Mouse (Mus musculus) liver, adult 2 months (tissue): ENCODE data around the gene Cdhr4.

Experiments
- CTCF ChIP-seq: fragments of 200-500 bp; IDR thresholded peaks from 2 replicates; pipeline ENCODE4 v1.5.1; 2011; ENCODE audit warnings: low read depth, low read length, control low read depth
- POLR2A ChIP-seq: fragments of 200-500 bp; IDR thresholded peaks from 2 replicates; pipeline ENCODE4 v1.6.1; 2011; ENCODE audit warnings: low read length, control low read depth; ENCODE audit not compliant: insufficient read depth; ENCODE audit errors: extremely low read depth

GRCm38 (mm10) chr9:107949184-107949921 lies 42.9 kb upstream of the Cdhr4 start:
- TF ChIP-seq POLR2A (no peak), CTCF (no peak)
